Mouse (Mus musculus) olfactory bulb, adult 2 months (tissue): Measurements from ENCODE around the gene Olfr1302.

ENCODE experiments used
- CTCF ChIP-seq: fragments of 200-500 bp; IDR thresholded peaks from 2 replicates; pipeline ENCODE4 v1.5.1; 2012; ENCODE audit warnings: low read depth, mild to moderate bottlenecking, low read length, moderate library complexity; ENCODE audit not compliant: insufficient read depth
- POLR2A ChIP-seq: fragments of 200-500 bp; IDR thresholded peaks from 2 replicates; pipeline ENCODE4 v1.6.1; 2012; ENCODE audit warnings: mild to moderate bottlenecking, low read depth, low read length, moderate library complexity; ENCODE audit not compliant: insufficient read depth

GRCm38 (mm10) chr2:111820240-111820639 is 43.0 kb downstream of the Olfr1302 start, which contains the start of gene Olfr1303:
- TF ChIP-seq POLR2A (no peak), CTCF (no peak)
